Mouse (Mus musculus): ENCODE measurements at regions not wholly inside any gene's neighbourhood (a gene's known extent, or its start where the extent isn't known, plus 50 kb on each side); places are given as distances from the start of the nearest gene placed in this dataset.

DNA sequence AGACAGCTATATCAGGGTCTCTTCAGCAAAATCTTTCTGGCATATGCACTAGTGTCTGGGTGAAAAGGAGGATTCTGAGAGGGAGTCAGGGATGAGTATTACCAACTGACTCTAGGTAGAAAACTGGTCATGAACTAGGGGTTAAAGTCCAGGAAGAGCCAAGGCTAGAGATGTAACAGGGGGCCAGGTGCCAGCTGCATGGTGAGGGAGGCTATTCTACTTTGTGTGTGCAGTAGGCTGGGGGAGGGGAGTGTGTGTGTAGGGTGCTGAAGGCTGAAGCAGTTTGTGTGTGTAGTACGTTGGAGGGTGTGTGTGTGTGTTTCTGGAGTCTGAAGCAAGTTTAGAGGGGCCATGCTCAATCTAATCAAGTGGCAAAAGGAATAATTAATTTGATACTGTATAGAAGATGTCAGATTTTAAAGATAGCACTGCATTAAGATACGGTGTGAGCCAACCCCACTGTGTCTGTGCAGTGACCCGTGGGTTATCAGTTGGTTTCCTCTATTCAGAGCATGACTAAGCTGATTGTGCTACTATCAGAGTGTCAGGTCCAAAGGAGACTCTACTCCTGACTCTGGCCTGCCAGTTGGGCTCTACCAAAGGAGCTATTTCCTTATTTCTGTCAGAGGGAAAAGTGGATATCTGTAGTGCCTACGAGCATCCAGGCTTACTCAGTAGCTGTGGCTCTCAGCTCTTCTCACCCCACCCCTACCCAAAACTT lies 82.0 kb downstream of the Phlda1 start:
- H3K9me3 ChIP-seq (ENCODE audit: low read length) = no peaks in the 10 kb centered on the region
- no peaks in the 10 kb centered on the region for H3K4me1 ChIP-seq (ENCODE audit: insufficient read depth, low read length)
- no peak overlapping the region for H3K4me2 ChIP-seq (ENCODE audit: low read depth, low read length, poor library complexity, severe bottlenecking)
- ATAC-seq (ENCODE audit: low FRiP score) (no peak), DNase-seq (ENCODE audit: low spot score) (no peak)
- H3K27me3 ChIP-seq (ENCODE audit: insufficient read depth, low read length) = no peaks in the 10 kb centered on the region
- WGBS = 27% methylated on average over 4 of the region's 4 CpGs
- no peak overlapping the region for H3K9ac ChIP-seq (replicated peaks; ENCODE audit: low read length, poor library complexity, severe bottlenecking)
- H3K27ac ChIP-seq (ENCODE audit: low read depth, low read length) = no peak overlapping the region
- TF ChIP-seq CTCF (IDR thresholded peaks at IDR 0.05) = no peak
- H3K36me3 ChIP-seq (ENCODE audit: insufficient read depth, low read length) = no peaks in the 10 kb centered on the region
- H3K4me3 ChIP-seq (ENCODE audit: low read depth, low read length) = no peak overlapping the region

DNA sequence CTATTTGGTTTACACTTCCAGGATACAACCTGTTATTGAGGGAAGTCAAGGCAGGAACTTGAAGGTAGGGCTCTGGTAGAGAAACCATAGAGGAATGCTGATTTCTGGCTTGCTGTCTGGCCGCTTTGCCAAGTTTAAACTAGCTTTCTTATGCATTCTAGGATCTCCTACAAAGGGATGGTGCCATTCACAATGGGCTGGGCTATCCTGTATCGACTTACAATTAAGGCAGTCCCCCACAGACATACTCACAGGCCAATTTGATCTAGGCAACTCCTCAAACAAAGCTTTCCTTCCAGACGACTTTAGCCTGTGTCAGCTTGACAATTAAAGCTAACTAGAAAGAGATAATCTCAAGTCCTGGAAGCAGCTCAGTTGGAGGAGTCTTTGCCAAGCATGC lies 83.1 kb downstream of the Phlda1 start:
- Histone ChIP-seq H3K9me3 (ENCODE audit: low read length) (no peaks in the 10 kb centered on the region), H3K9ac (replicated peaks; ENCODE audit: low read length, poor library complexity, severe bottlenecking) (no peak overlapping the region), H3K4me3 (ENCODE audit: low read depth, low read length) (no peak overlapping the region), H3K4me1 (ENCODE audit: insufficient read depth, low read length) (no peaks in the 10 kb centered on the region), H3K36me3 (ENCODE audit: insufficient read depth, low read length) (no peaks in the 10 kb centered on the region), H3K4me2 (ENCODE audit: low read depth, low read length, poor library complexity, severe bottlenecking) (no peak overlapping the region), H3K27ac (ENCODE audit: low read depth, low read length) (no peak overlapping the region), H3K27me3 (ENCODE audit: insufficient read depth, low read length) (no peaks in the 10 kb centered on the region)
- no peak for ATAC-seq (ENCODE audit: low FRiP score)
- no peak for DNase-seq (ENCODE audit: low spot score)
- TF ChIP-seq CTCF (IDR thresholded peaks at IDR 0.05) = no peak
- 58% methylated on average over 3 of the region's 3 CpGs for WGBS

DNA sequence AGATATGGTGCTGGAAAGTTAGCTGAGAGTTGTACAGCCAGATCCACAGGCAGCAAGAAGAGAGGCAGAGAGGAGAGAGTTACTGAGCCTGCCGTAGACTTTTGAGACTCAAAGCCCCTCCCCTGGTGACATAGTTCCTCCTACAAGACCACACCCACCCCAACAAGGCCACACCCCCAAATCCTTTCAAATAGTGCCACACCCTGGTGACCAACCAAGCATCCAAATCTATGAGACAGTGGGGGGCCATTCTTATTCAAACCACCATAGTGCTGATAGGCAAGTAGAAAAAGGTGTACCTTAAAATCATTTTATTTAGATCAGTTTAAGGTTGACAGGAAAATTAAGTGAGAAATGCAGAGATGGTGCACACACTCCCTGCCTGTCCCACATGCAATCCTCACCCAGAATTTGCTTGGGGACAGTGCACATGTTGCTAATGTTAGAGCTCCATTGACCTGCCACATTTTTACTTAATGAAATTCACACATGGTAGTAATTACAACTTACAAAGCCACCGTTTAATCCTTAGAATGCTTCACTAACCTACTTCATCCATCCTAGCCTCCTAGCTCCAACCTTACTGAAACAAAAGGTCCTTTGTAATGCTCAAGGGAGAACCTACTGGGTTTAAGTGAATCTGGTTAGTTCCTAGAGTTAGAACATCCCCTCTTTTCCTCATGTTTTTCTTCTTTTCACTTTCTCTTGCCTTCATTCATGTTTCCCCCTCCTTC lies 86.5 kb downstream of the Phlda1 start:
- H3K4me2 ChIP-seq (ENCODE audit: low read depth, low read length, poor library complexity, severe bottlenecking) = no peak overlapping the region
- H3K4me3 ChIP-seq (ENCODE audit: low read depth, low read length) = no peak overlapping the region
- H3K9me3 ChIP-seq (ENCODE audit: low read length) = no peaks in the 10 kb centered on the region
- no peaks in the 10 kb centered on the region for H3K36me3 ChIP-seq (ENCODE audit: insufficient read depth, low read length)
- H3K9ac ChIP-seq (replicated peaks; ENCODE audit: low read length, poor library complexity, severe bottlenecking) = no peak overlapping the region
- no peaks in the 10 kb centered on the region for H3K27me3 ChIP-seq (ENCODE audit: insufficient read depth, low read length)
- H3K27ac ChIP-seq (ENCODE audit: low read depth, low read length) = no peak overlapping the region
- no peak for TF ChIP-seq CTCF (IDR thresholded peaks at IDR 0.05)
- H3K4me1 ChIP-seq (ENCODE audit: insufficient read depth, low read length) = no peaks in the 10 kb centered on the region
- 55% methylated on average over 2 of the region's 2 CpGs for WGBS
- ATAC-seq (ENCODE audit: low FRiP score) (no peak), DNase-seq (ENCODE audit: low spot score) (no peak)

DNA sequence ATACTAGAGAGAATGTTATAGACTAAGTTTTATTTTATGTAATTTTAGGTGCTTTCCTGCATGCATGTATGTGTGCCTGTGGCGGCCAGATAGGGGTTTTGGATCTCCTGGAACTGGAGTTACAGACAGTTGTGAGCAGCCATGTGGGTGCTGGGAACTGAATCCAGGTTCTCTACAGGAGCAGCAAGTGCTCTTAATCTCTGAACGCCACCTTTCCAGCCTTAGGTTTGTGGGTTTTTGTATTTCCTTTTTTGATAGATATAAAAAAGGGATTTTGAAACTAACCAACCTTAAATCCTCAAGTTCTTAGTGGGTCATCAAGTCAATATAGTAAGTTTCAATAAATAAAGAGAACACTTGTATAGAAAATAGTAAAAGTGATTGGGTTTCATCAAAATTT lies 87.2 kb downstream of the Phlda1 start:
- no peak overlapping the region for H3K27ac ChIP-seq (ENCODE audit: low read depth, low read length)
- no peak overlapping the region for H3K9ac ChIP-seq (replicated peaks; ENCODE audit: low read length, poor library complexity, severe bottlenecking)
- no peak overlapping the region for H3K4me3 ChIP-seq (ENCODE audit: low read depth, low read length)
- H3K4me1 ChIP-seq (ENCODE audit: insufficient read depth, low read length) = no peaks in the 10 kb centered on the region
- DNase-seq (ENCODE audit: low spot score) (no peak), ATAC-seq (ENCODE audit: low FRiP score) (no peak)
- WGBS = 94% methylated on average over 2 of the region's 2 CpGs
- no peaks in the 10 kb centered on the region for H3K27me3 ChIP-seq (ENCODE audit: insufficient read depth, low read length)
- no peaks in the 10 kb centered on the region for H3K36me3 ChIP-seq (ENCODE audit: insufficient read depth, low read length)
- no peak overlapping the region for H3K4me2 ChIP-seq (ENCODE audit: low read depth, low read length, poor library complexity, severe bottlenecking)
- TF ChIP-seq CTCF (IDR thresholded peaks at IDR 0.05) = no peak
- H3K9me3 ChIP-seq (ENCODE audit: low read length) = no peaks in the 10 kb centered on the region

DNA sequence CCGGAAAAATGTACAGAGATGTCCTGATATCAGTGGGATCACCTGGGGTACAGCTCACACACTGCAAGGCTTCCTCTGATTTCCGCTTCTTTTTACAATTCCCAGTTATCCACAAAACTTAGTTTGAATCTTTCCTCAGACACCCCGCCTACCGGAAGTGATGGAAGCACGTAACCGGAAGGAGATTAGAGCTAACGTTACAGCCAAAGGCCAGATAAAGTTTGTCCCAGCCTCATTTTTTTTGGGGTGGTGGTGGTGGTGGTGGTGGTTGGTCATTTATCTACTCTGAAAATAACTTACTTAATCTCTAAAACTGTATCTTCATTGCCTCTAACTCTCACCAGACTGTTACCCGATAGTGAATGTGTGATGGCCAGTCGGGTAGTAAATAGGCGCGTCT lies 88.1 kb downstream of the Phlda1 start:
- H3K36me3 ChIP-seq (ENCODE audit: insufficient read depth, low read length) = no peaks in the 10 kb centered on the region
- ATAC-seq (ENCODE audit: low FRiP score) (no peak), DNase-seq (ENCODE audit: low spot score) (no peak)
- H3K4me3 ChIP-seq (ENCODE audit: low read depth, low read length) = no peak overlapping the region
- no peaks in the 10 kb centered on the region for H3K27me3 ChIP-seq (ENCODE audit: insufficient read depth, low read length)
- H3K4me1 ChIP-seq (ENCODE audit: insufficient read depth, low read length) = no peaks in the 10 kb centered on the region
- no peak overlapping the region for H3K9ac ChIP-seq (replicated peaks; ENCODE audit: low read length, poor library complexity, severe bottlenecking)
- no peak for TF ChIP-seq CTCF (IDR thresholded peaks at IDR 0.05)
- WGBS = 93% methylated on average over 11 of the region's 11 CpGs
- no peak overlapping the region for H3K27ac ChIP-seq (ENCODE audit: low read depth, low read length)
- H3K4me2 ChIP-seq (ENCODE audit: low read depth, low read length, poor library complexity, severe bottlenecking) = no peak overlapping the region
- H3K9me3 ChIP-seq (ENCODE audit: low read length) = no peaks in the 10 kb centered on the region

DNA sequence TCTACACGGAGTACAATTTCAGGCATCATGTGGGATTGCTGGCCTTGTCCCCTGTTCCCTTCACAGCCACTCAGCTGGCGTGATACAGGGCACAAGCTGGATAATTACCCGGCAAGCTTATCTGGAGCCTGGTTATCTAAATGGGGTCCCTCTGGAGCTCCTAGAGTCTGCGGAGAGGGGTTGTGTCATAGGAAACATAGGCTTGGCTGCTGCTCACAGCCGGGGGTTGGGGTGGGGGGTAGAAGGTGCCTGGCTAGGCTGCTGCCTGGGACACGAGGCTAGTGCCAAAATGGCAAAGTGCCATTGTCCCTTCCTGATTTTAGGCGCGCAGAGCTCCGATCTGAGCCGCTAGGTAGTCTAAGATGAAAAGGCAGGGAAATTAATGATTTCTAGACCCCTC lies 88.6 kb downstream of the Phlda1 start:
- 66% methylated on average over 10 of the region's 10 CpGs for WGBS
- ATAC-seq (ENCODE audit: low FRiP score) (no peak), DNase-seq (ENCODE audit: low spot score) (no peak)

More for the DNA sequence above, 88.6 kb downstream of the Phlda1 start:
- H3K4me3 ChIP-seq (ENCODE audit: low read depth, low read length) = no peak overlapping the region
- H3K27me3 ChIP-seq (ENCODE audit: insufficient read depth, low read length) = no peaks in the 10 kb centered on the region
- H3K4me2 ChIP-seq (ENCODE audit: low read depth, low read length, poor library complexity, severe bottlenecking) = no peak overlapping the region
- H3K9me3 ChIP-seq (ENCODE audit: low read length) = no peaks in the 10 kb centered on the region
- no peaks in the 10 kb centered on the region for H3K4me1 ChIP-seq (ENCODE audit: insufficient read depth, low read length)
- no peak overlapping the region for H3K9ac ChIP-seq (replicated peaks; ENCODE audit: low read length, poor library complexity, severe bottlenecking)
- H3K27ac ChIP-seq (ENCODE audit: low read depth, low read length) = no peak overlapping the region
- H3K36me3 ChIP-seq (ENCODE audit: insufficient read depth, low read length) = no peaks in the 10 kb centered on the region
- TF ChIP-seq CTCF (IDR thresholded peaks at IDR 0.05) = no peak
